Mouse (Mus musculus): ENCODE results near the gene Chtop. TPM values are rescaled to one million over a fixed set of nuclear protein-coding genes. Genes with fewer than 3 reads are reported as not detected.

Gene Chtop
- polyA plus RNA-seq, 1 experiment from 2014 or later: 126 TPM

DNA sequence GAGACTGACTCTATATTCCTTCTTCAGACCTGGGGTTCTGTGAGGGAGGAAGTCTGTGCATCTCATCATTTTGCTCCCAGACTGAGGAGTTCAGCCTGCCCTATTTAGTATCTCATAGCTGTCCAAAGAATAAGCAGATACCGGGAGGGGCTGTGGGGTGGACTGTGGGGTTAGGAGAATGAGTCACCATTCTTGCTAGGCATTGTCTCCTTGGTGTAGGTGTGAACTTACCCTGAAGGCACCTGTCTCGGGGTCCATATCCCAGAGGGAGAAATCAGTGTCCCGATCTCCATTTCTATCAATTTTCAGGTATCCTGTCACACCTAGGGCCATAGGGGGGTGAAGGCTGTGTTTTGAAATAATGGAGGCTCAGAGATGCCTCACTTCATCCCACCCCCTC is 47.4 kb downstream of the Chtop start:
- Histone ChIP-seq H3K36me3 (ENCODE audit: insufficient read depth, low read length) (no peaks in the 10 kb centered on the region), H3K27ac (no peak overlapping the region), H3K4me2 (ENCODE audit: low read length) (no peak overlapping the region), H3K9me3 (replicated peaks; ENCODE audit: low read length) (no peaks in the 10 kb centered on the region), H3K4me1 (replicated peaks; ENCODE audit: insufficient read depth, low read length) (0 out of 2 replicates have a peak, but pooled peaks cover 5% of the 10 kb centered on the region), H3K27me3 (ENCODE audit: insufficient read depth, low read length) (no peaks in the 10 kb centered on the region), H3K9ac (ENCODE audit: low read depth, low read length) (no peak overlapping the region), H3K4me3 (replicated peaks; ENCODE audit: low read depth, low read length) (no peak overlapping the region)
- TF ChIP-seq CTCF (IDR thresholded peaks at IDR 0.05; ENCODE audit: low read depth): no peak
- WGBS: 90% methylated on average over 3 of the region's 3 CpGs
- DNase-seq (ENCODE audit: low spot score) (no peak), ATAC-seq (replicated peaks; ENCODE audit: low FRiP score, low read depth) (no peak)

DNA sequence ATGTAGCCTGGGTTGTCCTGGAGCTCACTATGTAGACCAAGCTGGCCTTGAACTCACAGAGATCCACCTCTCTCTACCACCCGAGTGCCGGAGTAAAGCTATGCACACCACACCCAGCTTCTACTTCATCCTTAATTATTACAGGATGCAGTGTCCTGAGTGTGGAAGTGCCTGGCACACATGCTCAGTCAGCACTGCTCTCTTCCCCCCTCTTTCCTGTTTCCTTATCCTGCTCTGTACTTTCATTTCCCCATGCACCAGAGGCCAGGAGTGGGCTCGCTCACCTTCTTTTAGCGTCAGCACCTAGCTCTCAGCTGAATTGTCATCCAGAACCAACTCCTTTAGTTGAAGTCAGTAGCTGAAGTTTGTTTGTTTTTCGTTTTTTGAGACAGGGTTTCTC is 49.0 kb downstream of the Chtop start:
- H3K4me1 ChIP-seq (replicated peaks; ENCODE audit: insufficient read depth, low read length): 0 out of 2 replicates have a peak, but pooled peaks cover 2% of the 10 kb centered on the region
- no peak overlapping the region for H3K9ac ChIP-seq (ENCODE audit: low read depth, low read length)
- H3K9me3 ChIP-seq (replicated peaks; ENCODE audit: low read length): no peaks in the 10 kb centered on the region
- TF ChIP-seq CTCF (IDR thresholded peaks at IDR 0.05; ENCODE audit: low read depth): no peak
- ATAC-seq (replicated peaks; ENCODE audit: low FRiP score, low read depth) (no peak), DNase-seq (ENCODE audit: low spot score) (no peak)
- no peaks in the 10 kb centered on the region for H3K36me3 ChIP-seq (ENCODE audit: insufficient read depth, low read length)
- no peak overlapping the region for H3K4me2 ChIP-seq (ENCODE audit: low read length)
- no peak overlapping the region for H3K4me3 ChIP-seq (replicated peaks; ENCODE audit: low read depth, low read length)
- no peaks in the 10 kb centered on the region for H3K27me3 ChIP-seq (ENCODE audit: insufficient read depth, low read length)
- H3K27ac ChIP-seq: no peak overlapping the region
- WGBS: 62% methylated on average over 5 of the region's 5 CpGs

DNA sequence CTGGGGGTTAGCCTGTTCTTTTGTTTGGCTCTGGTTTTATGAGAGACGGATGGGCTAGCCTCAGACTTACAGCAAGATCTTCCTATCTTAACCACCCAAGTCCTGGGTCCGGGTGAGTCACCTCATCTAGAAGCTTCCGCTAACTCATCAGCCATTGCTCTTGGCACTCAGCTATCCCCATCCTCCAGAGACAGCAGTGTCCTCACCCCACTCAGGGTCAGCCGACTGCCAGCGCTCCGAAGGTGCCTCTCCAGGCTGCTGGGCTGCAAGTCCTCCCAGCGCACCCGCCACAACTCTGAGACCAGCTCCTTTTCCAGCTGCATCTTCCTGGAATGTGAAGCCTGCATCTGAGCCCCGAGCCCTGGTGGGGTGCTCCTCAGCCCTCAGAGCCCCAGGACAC is 49.6 kb downstream of the Chtop start:
- Histone ChIP-seq H3K9ac (ENCODE audit: low read depth, low read length) (no peak overlapping the region), H3K36me3 (ENCODE audit: insufficient read depth, low read length) (no peaks in the 10 kb centered on the region), H3K4me2 (ENCODE audit: low read length) (no peak overlapping the region), H3K9me3 (replicated peaks; ENCODE audit: low read length) (no peaks in the 10 kb centered on the region), H3K4me1 (replicated peaks; ENCODE audit: insufficient read depth, low read length) (0 out of 2 replicates have a peak, but pooled peaks cover 2% of the 10 kb centered on the region), H3K27ac (no peak overlapping the region), H3K27me3 (ENCODE audit: insufficient read depth, low read length) (no peaks in the 10 kb centered on the region), H3K4me3 (replicated peaks; ENCODE audit: low read depth, low read length) (no peak overlapping the region)
- no peak for TF ChIP-seq CTCF (IDR thresholded peaks at IDR 0.05; ENCODE audit: low read depth)
- DNase-seq (ENCODE audit: low spot score) (no peak), ATAC-seq (replicated peaks; ENCODE audit: low FRiP score, low read depth) (no peak)
- WGBS: 83% methylated on average over 9 of the region's 9 CpGs

DNA sequence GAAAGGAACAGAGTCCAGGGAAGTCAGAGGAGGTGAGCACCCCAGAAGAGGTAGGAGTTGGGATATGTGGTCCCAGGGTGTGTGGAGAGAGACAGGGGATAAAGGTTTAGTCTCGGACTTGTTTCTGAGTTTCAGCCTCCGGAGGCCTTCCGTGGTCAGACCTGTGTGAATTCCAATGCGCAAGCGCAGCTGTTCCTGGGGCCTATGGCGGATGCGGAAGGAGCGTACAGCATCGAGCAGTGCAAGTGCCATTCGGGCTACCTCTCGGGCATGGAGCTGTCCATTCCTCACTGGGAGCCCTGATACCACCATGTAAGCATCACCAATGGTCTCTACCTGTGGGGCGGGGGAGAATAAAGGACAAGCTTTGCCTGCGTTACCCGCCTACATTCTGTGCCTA is 54.4 kb downstream of the Chtop start:
- DNase-seq (ENCODE audit: low spot score): no peak
- no peak overlapping the region for H3K9ac ChIP-seq (ENCODE audit: low read depth, low read length)
- no peak overlapping the region for H3K4me3 ChIP-seq (replicated peaks; ENCODE audit: low read depth, low read length)
- H3K9me3 ChIP-seq (replicated peaks; ENCODE audit: low read length): no peaks in the 10 kb centered on the region
- H3K4me2 ChIP-seq (ENCODE audit: low read length): no peak overlapping the region
- no peaks in the 10 kb centered on the region for H3K27me3 ChIP-seq (ENCODE audit: insufficient read depth, low read length)
- H3K4me1 ChIP-seq (replicated peaks; ENCODE audit: insufficient read depth, low read length): 0 out of 2 replicates have a peak, but pooled peaks cover under 1% of the 10 kb centered on the region
- ATAC-seq (replicated peaks; ENCODE audit: low FRiP score, low read depth): no peak
- TF ChIP-seq CTCF (IDR thresholded peaks at IDR 0.05; ENCODE audit: low read depth): no peak
- H3K27ac ChIP-seq: no peak overlapping the region
- WGBS: 91% methylated on average over 14 of the region's 14 CpGs
- H3K36me3 ChIP-seq (ENCODE audit: insufficient read depth, low read length): no peaks in the 10 kb centered on the region

DNA sequence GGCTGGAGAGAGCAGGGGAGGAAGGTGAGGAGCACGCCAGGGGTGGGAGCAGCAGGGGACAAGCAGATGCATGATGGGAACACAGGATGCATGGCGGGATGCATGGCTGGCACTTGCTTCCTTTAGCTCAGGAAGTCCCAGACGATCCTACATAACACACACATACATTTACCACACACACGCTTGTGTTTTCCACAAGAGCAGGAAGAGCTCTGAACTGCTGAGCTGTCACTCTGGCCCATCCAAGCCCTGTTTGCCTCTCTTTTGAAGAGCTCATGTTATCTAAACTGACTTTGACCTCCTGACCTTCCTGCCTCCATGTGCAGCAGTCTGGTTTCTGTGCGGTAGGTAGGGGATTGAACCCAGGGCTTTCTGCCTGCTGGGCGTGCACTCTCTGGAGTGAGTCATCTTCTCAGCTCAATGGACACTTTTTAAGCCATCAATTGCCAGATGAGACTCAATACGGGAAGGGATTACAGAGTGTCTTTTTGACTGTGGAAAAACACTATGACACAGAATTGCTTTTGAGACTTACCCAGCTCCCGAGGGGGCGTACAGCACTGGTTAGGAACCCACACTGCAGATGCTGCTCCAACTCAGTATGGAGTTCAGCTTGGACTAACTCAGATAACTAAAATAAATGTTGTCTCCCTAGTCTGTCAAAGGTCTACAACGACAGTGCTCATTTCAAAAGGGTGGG is 57.8 kb downstream of the Chtop start:
- TF ChIP-seq CTCF (IDR thresholded peaks at IDR 0.05; ENCODE audit: low read depth): no peak
- Histone ChIP-seq H3K4me3 (replicated peaks; ENCODE audit: low read depth, low read length) (no peak overlapping the region), H3K9ac (ENCODE audit: low read depth, low read length) (no peak overlapping the region), H3K27me3 (ENCODE audit: insufficient read depth, low read length) (no peaks in the 10 kb centered on the region), H3K4me1 (replicated peaks; ENCODE audit: insufficient read depth, low read length) (no peaks in the 10 kb centered on the region), H3K36me3 (ENCODE audit: insufficient read depth, low read length) (no peaks in the 10 kb centered on the region), H3K27ac (peak overlapping the region; percentile 64; the same call in 1 of the 2 replicates), H3K9me3 (replicated peaks; ENCODE audit: low read length) (no peaks in the 10 kb centered on the region), H3K4me2 (ENCODE audit: low read length) (no peak overlapping the region)
- ATAC-seq (replicated peaks; ENCODE audit: low FRiP score, low read depth) (no peak), DNase-seq (ENCODE audit: low spot score) (peak; percentile 38)
- WGBS: 63% methylated on average over 10 of the region's 10 CpGs

DNA sequence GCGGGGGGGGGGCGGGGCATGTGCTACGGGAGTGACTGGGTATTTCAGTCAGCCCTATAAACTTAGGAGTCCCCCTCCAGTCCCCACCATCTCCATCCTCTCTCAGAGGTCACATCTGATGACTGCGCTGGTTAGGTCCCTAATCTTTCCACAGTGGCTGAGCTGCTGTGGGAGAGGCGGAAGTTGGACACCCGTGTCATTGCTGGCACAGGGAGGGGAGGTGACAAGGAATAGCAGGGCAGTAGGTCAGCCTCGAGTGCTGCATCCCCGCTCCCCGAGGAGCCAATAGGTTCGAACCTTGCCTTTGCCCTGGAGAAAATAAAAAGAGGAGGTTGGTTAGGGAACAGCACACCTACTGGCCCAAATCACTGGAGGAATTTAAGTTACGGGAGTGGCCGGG is 58.4 kb downstream of the Chtop start:
- DNase-seq (ENCODE audit: low spot score) (no peak), ATAC-seq (replicated peaks; ENCODE audit: low FRiP score, low read depth) (no peak)
- no peaks in the 10 kb centered on the region for H3K4me1 ChIP-seq (replicated peaks; ENCODE audit: insufficient read depth, low read length)
- no peaks in the 10 kb centered on the region for H3K27me3 ChIP-seq (ENCODE audit: insufficient read depth, low read length)
- 0 out of 2 replicates have a peak overlapping the region, but pooled peaks have one; percentile 3 for H3K4me2 ChIP-seq (ENCODE audit: low read length)
- whole genome bisulfite sequencing: 30% methylated on average over 12 of the region's 12 CpGs
- TF ChIP-seq CTCF (IDR thresholded peaks at IDR 0.05; ENCODE audit: low read depth): no peak
- H3K9me3 ChIP-seq (replicated peaks; ENCODE audit: low read length): no peaks in the 10 kb centered on the region
- H3K36me3 ChIP-seq (ENCODE audit: insufficient read depth, low read length): no peaks in the 10 kb centered on the region
- H3K27ac ChIP-seq: peak overlapping the region; percentile 64
- H3K9ac ChIP-seq (ENCODE audit: low read depth, low read length): 0 out of 2 replicates have a peak overlapping the region, but pooled peaks have one; percentile 4
- H3K4me3 ChIP-seq (replicated peaks; ENCODE audit: low read depth, low read length): no peak overlapping the region

Other genes with a start within 250 kb of the Chtop start
- gene Dennd4b, start 244.3 kb downstream of the Chtop start, polyA plus RNA-seq (2015; fragmentation: Nextera tagmentation; extraction: Ambion mirVana): 2.2 TPM in 2 replicates
- 8.1 and 8.9 TPM in 2 replicates for gene Gatad2b, start 216.3 kb downstream of the Chtop start, polyA plus RNA-seq (2015; fragmentation: Nextera tagmentation; extraction: Ambion mirVana)
- gene Slc27a3, start 119.6 kb downstream of the Chtop start, polyA plus RNA-seq (2015; fragmentation: Nextera tagmentation; extraction: Ambion mirVana): 15.1 and 16.1 TPM in 2 replicates
- gene Ints3, start 75.9 kb downstream of the Chtop start, polyA plus RNA-seq (2015; fragmentation: Nextera tagmentation; extraction: Ambion mirVana): 17.0 and 17.9 TPM in 2 replicates
- gene Npr1, start 43.6 kb downstream of the Chtop start, polyA plus RNA-seq (2015; fragmentation: Nextera tagmentation; extraction: Ambion mirVana): 16.7 and 17.1 TPM in 2 replicates
- 118 and 134 TPM in 2 replicates for gene Ilf2, start 33.4 kb downstream of the Chtop start, polyA plus RNA-seq (2015; fragmentation: Nextera tagmentation; extraction: Ambion mirVana)
- 76.1 and 79.6 TPM in 2 replicates for gene Snapin, start 18.5 kb downstream of the Chtop start, polyA plus RNA-seq (2015; fragmentation: Nextera tagmentation; extraction: Ambion mirVana)
- gene S100a1, start 4.9 kb upstream of the Chtop start, polyA plus RNA-seq (2015; fragmentation: Nextera tagmentation; extraction: Ambion mirVana): 336 and 353 TPM in 2 replicates
- 72.2 and 78.5 TPM in 2 replicates for gene S100a13, start 4.9 kb upstream of the Chtop start, polyA plus RNA-seq (2015; fragmentation: Nextera tagmentation; extraction: Ambion mirVana)
- 10.2 and 12.5 TPM in 2 replicates for gene S100a14, start 17.4 kb upstream of the Chtop start, polyA plus RNA-seq (2015; fragmentation: Nextera tagmentation; extraction: Ambion mirVana)
- gene S100a16, start 27.8 kb upstream of the Chtop start, polyA plus RNA-seq (2015; fragmentation: Nextera tagmentation; extraction: Ambion mirVana): 242 and 252 TPM in 2 replicates
- 0.15 and 0.16 TPM in 2 replicates for gene S100a3, start 51.1 kb upstream of the Chtop start, polyA plus RNA-seq (2015; fragmentation: Nextera tagmentation; extraction: Ambion mirVana)
- not detected in 2 replicates for gene S100a2, start 80.7 kb upstream of the Chtop start, polyA plus RNA-seq (2015; fragmentation: Nextera tagmentation; extraction: Ambion mirVana)
- gene Gm42674, start 92.4 kb upstream of the Chtop start, polyA plus RNA-seq (2015; fragmentation: Nextera tagmentation; extraction: Ambion mirVana): not detected in 2 replicates
- gene S100a4, start 94.3 kb upstream of the Chtop start, polyA plus RNA-seq (2015; fragmentation: Nextera tagmentation; extraction: Ambion mirVana): 11.5 and 18.3 TPM in 2 replicates
- gene S100a5, start 99.0 kb upstream of the Chtop start, polyA plus RNA-seq (2015; fragmentation: Nextera tagmentation; extraction: Ambion mirVana): 0.77 and 1.4 TPM in 2 replicates
- 395 and 525 TPM in 2 replicates for gene S100a6, start 103.4 kb upstream of the Chtop start, polyA plus RNA-seq (2015; fragmentation: Nextera tagmentation; extraction: Ambion mirVana)
- gene S100a7a, start 144.5 kb upstream of the Chtop start, polyA plus RNA-seq (2015; fragmentation: Nextera tagmentation; extraction: Ambion mirVana): 0.14 TPM in 1 of 2 replicates, not detected in the other
- 65.2 and 69.2 TPM in 2 replicates for gene S100a8, start 159.5 kb upstream of the Chtop start, polyA plus RNA-seq (2015; fragmentation: Nextera tagmentation; extraction: Ambion mirVana)
- 42.4 and 42.6 TPM in 2 replicates for gene S100a9, start 186.2 kb upstream of the Chtop start, polyA plus RNA-seq (2015; fragmentation: Nextera tagmentation; extraction: Ambion mirVana)
- gene Pglyrp4, start 217.4 kb upstream of the Chtop start, polyA plus RNA-seq (2015; fragmentation: Nextera tagmentation; extraction: Ambion mirVana): 0.07 TPM in 1 of 2 replicates, not detected in the other